Mouse (Mus musculus) liver, embryonic 13.5 days (tissue): ENCODE results near the gene Serpind1. TPM values are rescaled to one million over a fixed set of nuclear protein-coding genes. Genes with fewer than 3 reads are reported as not detected.
A peak's percentile ranks its signal among the peaks of the same experiment; 100 is the strongest.

Source experiments
- ATAC-seq: fragments of 200-750 bp; cut with Nextera tagmentation; 2 replicates; pipeline ENCODE4 v1.8.0; 2017; ENCODE audit warnings: low read depth, mild to moderate bottlenecking, moderate number of reproducible peaks, moderate library complexity
- DNase-seq: peaks from one replicate; pipeline ENCODE4 v3.0.0; 2022
- H3K27ac ChIP-seq: fragments of 300-500 bp; sonication (generic); 2 replicates; pipeline ENCODE4 v1.5.1; 2015; ENCODE audit warnings: moderate library complexity, mild to moderate bottlenecking, inconsistent platforms
- H3K27me3 ChIP-seq: fragments of 300-500 bp; sonication (generic); 2 replicates; pipeline ENCODE4 v1.6.1; 2015; ENCODE audit warnings: mild to moderate bottlenecking, inconsistent platforms
- H3K36me3 ChIP-seq: fragments of 300-500 bp; sonication (generic); 2 replicates; pipeline ENCODE4 v1.6.1; 2015; ENCODE audit warnings: mild to moderate bottlenecking, inconsistent platforms
- H3K4me1 ChIP-seq: fragments of 300-500 bp; sonication (generic); replicated peaks from 2 replicates; pipeline ENCODE4 v1.6.1; 2015; ENCODE audit warnings: inconsistent platforms
- H3K4me2 ChIP-seq: fragments of 300-500 bp; sonication (generic); 2 replicates; pipeline ENCODE4 v1.6.1; 2015; ENCODE audit warnings: inconsistent platforms, mild to moderate bottlenecking, moderate library complexity
- H3K4me3 ChIP-seq: fragments of 300-500 bp; sonication (generic); replicated peaks from 2 replicates; pipeline ENCODE4 v1.5.1; 2015; ENCODE audit warnings: mild to moderate bottlenecking, inconsistent platforms
- H3K9ac ChIP-seq: fragments of 300-500 bp; sonication (generic); 2 replicates; pipeline ENCODE4 v1.6.1; 2015; ENCODE audit warnings: mild to moderate bottlenecking, inconsistent platforms
- H3K9me3 ChIP-seq: fragments of 300-500 bp; sonication (generic); replicated peaks from 2 replicates; pipeline ENCODE4 v1.6.1; 2016; ENCODE audit warnings: inconsistent platforms
- WGBS: fragments of 180-500 bp; shearing (Covaris S2); methylation state at CpG from one replicate; pipeline ENCODE4 v1.1.7; 2015; ENCODE audit not compliant: insufficient replicate concordance; 5-methylcytosine and 5-hydroxymethylcytosine counted together
- polyA plus RNA-seq: library from polyadenylated mRNA; unstranded; fragments of >200 nt; fragmentation: Nextera tagmentation; extraction: Ambion mirVana; gene quantifications from 2 replicates; pipeline ENCODE4 v1.2.1, GENCODE M21; 2015

Serpind1 gene
- polyA plus RNA-seq, 1 experiment from 2014 or later = 124 TPM

DNA sequence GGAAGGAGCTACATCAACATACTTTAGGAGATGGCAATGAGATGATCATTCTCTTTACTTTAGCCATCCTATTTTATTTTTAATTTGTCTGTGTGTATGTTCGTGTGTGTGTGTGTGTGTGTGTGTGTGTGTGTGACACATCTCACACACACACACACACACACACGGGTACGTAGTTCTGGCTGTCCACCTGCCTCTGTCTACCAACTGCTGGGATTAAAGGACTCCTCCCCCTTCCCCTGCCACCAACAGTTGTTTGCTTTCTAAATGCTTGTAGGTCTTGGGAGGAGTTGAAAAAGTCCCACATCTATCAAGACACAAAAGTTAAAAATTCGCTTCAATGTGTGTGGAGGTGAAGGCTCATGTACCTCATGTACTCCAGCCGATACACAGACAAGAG is 6.4 kb upstream of the Serpind1 start:
- Histone ChIP-seq H3K4me1 (no peaks in the 10 kb centered on the region), H3K27me3 (no peaks in the 10 kb centered on the region), H3K36me3 (peaks cover 21% of the 10 kb centered on the region; the same call in 1 of the 2 replicates), H3K9ac (no peak overlapping the region), H3K4me2 (no peak overlapping the region), H3K27ac (no peak overlapping the region), H3K9me3 (no peaks in the 10 kb centered on the region), H3K4me3 (no peak overlapping the region)
- WGBS = 74% methylated on average over 5 of the region's 5 CpGs
- DNase-seq (no peak), ATAC-seq (no peak)

GRCm38 (mm10) chr16:17326064-17326463 is 5.1 kb upstream of the Serpind1 start:
- WGBS = 78% methylated on average over 2 of the region's 2 CpGs
- Histone ChIP-seq H3K36me3 (peaks cover 21% of the 10 kb centered on the region; the same call in 1 of the 2 replicates), H3K4me2 (no peak overlapping the region), H3K27me3 (no peaks in the 10 kb centered on the region), H3K9ac (no peak overlapping the region), H3K4me3 (no peak overlapping the region), H3K4me1 (no peaks in the 10 kb centered on the region), H3K27ac (no peak overlapping the region), H3K9me3 (no peaks in the 10 kb centered on the region)
- DNase-seq (no peak), ATAC-seq (no peak)

- WGBS = 73% methylated on average over 1 of the region's 1 CpGs
- DNase-seq = no peak
- Histone ChIP-seq H3K27me3 (no peaks in the 10 kb centered on the region), H3K36me3 (peaks cover 11% of the 10 kb centered on the region; the same call in 1 of the 2 replicates), H3K4me1 (peaks cover 4% of the 10 kb centered on the region; the same call in 1 of the 2 replicates), H3K27ac (no peak overlapping the region), H3K9ac (no peak overlapping the region), H3K9me3 (no peaks in the 10 kb centered on the region), H3K4me2 (no peak overlapping the region), H3K4me3 (no peak overlapping the region)
- no peak for ATAC-seq
Measured at GRCm38 (mm10) chr16:17329848-17330570, 1.2 kb upstream of the Serpind1 start.

DNA sequence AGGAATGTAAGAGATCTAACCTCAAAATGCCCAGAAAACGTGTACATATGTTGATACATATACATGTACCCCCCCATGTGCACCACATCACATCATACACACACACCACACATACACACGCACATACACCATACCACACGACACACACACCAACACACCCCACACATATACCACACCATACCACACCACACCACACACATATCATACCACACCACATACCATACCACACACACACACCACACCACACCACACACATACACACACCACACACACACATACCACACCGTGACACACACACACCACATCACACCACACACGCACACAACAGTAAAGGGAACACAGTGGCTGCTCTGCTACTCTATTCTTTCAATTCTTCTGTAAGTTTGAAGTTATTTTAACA is 684 bp downstream of the Serpind1 start:
- DNase-seq (no peak), ATAC-seq (no peak)
- no peaks in the 10 kb centered on the region for H3K27me3 ChIP-seq
- no peaks in the 10 kb centered on the region for H3K9me3 ChIP-seq
- no peak overlapping the region for H3K9ac ChIP-seq
- H3K27ac ChIP-seq = no peak overlapping the region
- H3K4me1 ChIP-seq = peaks cover 16% of the 10 kb centered on the region
- peak overlapping the region; percentile 41 for H3K4me3 ChIP-seq
- peaks cover 11% of the 10 kb centered on the region for H3K36me3 ChIP-seq
- WGBS = 70% methylated on average over 5 of the region's 5 CpGs
- peak overlapping the region; percentile 21; the same call in 1 of the 2 replicates for H3K4me2 ChIP-seq

DNA sequence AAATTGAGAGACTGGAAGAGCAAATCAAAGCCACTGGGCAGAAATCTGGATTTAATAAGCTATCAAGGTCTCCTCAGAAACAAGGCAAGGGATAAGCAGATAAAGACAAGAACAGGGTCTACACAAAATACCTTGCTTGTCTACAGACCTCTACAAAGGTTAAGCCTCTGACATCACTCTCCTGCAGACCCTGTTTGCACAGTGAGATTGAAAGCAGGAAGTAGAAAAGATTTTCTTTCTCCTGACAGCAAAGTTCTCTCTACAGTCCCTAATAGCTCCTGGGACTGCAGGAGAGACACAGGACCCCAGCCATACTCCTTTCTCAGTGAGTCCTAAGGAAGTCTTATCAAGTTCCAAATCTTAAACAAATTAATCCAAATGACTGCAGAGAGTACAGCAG is 3.4 kb downstream of the Serpind1 start:
- peaks cover 20% of the 10 kb centered on the region for H3K4me1 ChIP-seq

DNA sequence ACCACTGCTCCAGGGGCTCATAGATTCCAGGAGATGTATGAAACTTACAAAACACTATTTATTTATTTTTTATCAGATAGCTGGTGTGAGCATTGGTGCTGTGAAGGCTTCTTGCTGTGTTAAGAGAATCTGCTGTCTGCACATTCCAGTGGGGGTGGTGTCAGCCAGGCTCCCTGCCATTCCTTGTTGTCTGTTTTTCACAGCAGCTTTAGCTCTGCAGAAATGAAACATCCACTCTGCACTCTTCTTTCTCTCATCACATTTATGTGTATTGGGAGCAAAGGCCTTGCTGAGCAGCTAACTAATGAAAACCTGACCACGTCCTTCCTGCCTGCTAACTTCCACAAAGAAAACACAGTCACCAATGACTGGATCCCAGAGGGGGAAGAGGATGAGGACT is 4.9 kb downstream of the Serpind1 start:
- no peak overlapping the region for H3K9ac ChIP-seq
- no peak for ATAC-seq
- peaks cover 20% of the 10 kb centered on the region for H3K4me1 ChIP-seq
- H3K27ac ChIP-seq = no peak overlapping the region
- no peak overlapping the region for H3K4me3 ChIP-seq
- DNase-seq = no peak
- H3K9me3 ChIP-seq = no peaks in the 10 kb centered on the region
- peak overlapping the region; percentile 12; the same call in 1 of the 2 replicates for H3K4me2 ChIP-seq
- no peaks in the 10 kb centered on the region for H3K27me3 ChIP-seq
- 58% methylated on average over 1 of the region's 1 CpGs for WGBS
- peaks cover 27% of the 10 kb centered on the region for H3K36me3 ChIP-seq

More for the DNA sequence above, 3.4 kb downstream of the Serpind1 start:
- H3K27me3 ChIP-seq = no peaks in the 10 kb centered on the region
- no peaks in the 10 kb centered on the region for H3K9me3 ChIP-seq
- no peak for DNase-seq
- H3K4me2 ChIP-seq = no peak overlapping the region
- no peak overlapping the region for H3K4me3 ChIP-seq
- ATAC-seq = no peak
- no peak overlapping the region for H3K27ac ChIP-seq
- no peak overlapping the region for H3K9ac ChIP-seq
- H3K36me3 ChIP-seq = peaks cover 22% of the 10 kb centered on the region

DNA sequence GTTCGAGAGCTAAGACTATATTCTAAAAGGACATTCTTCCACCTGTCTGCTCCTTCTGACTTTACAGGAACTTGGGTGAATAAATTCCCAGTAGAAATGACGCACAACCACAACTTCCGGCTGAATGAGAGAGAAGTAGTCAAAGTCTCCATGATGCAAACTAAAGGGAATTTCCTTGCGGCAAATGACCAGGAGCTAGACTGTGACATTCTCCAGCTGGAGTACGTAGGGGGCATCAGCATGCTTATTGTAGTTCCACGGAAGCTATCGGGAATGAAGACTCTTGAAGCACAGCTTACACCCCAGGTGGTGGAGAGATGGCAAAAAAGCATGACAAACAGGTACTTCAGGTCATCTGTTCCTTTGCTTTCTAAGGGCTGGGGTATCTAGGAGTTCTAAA is 8.5 kb downstream of the Serpind1 start:
- 75% methylated on average over 7 of the region's 7 CpGs for WGBS
- no peak for ATAC-seq
- H3K4me1 ChIP-seq = peaks cover 33% of the 10 kb centered on the region
- H3K9me3 ChIP-seq = no peaks in the 10 kb centered on the region
- no peak overlapping the region for H3K27ac ChIP-seq
- H3K36me3 ChIP-seq = peaks cover 41% of the 10 kb centered on the region
- DNase-seq = no peak
- no peak overlapping the region for H3K9ac ChIP-seq
- no peak overlapping the region for H3K4me3 ChIP-seq
- H3K27me3 ChIP-seq = no peaks in the 10 kb centered on the region
- no peak overlapping the region for H3K4me2 ChIP-seq

- Histone ChIP-seq H3K4me3 (no peak overlapping the region), H3K9me3 (no peaks in the 10 kb centered on the region), H3K36me3 (peaks cover 41% of the 10 kb centered on the region), H3K9ac (no peak overlapping the region), H3K4me2 (no peak overlapping the region), H3K27ac (no peak overlapping the region), H3K4me1 (peaks cover 34% of the 10 kb centered on the region), H3K27me3 (no peaks in the 10 kb centered on the region)
- ATAC-seq (no peak), DNase-seq (no peak)
- 84% methylated on average over 2 of the region's 2 CpGs for WGBS
Measured at GRCm38 (mm10) chr16:17340705-17341104, 9.5 kb downstream of the Serpind1 start.

DNA sequence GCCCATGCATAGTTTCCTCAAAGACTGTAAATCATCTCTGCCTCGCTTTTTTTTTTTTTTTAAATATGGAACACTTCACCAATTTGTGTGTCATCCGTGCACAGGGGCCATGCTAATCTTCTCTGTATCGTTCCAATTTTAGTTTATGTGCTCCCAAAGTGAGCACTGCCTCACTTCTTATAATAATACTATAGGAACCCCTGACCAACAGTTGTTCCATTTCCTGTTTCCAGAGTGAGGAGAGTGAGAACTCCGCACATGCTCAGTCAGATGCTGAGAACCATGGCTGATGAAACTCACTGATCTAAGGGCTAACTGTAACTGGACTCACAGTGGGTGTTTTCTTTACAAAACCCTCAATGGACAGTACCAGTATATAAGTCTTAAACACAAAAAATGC is 10.7 kb downstream of the Serpind1 start:
- peaks cover 28% of the 10 kb centered on the region for H3K4me1 ChIP-seq
- no peak overlapping the region for H3K9ac ChIP-seq
- WGBS = 78% methylated on average over 4 of the region's 4 CpGs
- no peak overlapping the region for H3K4me2 ChIP-seq
- no peaks in the 10 kb centered on the region for H3K27me3 ChIP-seq
- ATAC-seq = no peak
- DNase-seq = no peak
- no peak overlapping the region for H3K27ac ChIP-seq
- no peaks in the 10 kb centered on the region for H3K9me3 ChIP-seq
- no peak overlapping the region for H3K4me3 ChIP-seq
- peaks cover 33% of the 10 kb centered on the region for H3K36me3 ChIP-seq

GRCm38 (mm10) chr16:17345141-17345812 is 14.1 kb downstream of the Serpind1 start:
- Histone ChIP-seq H3K4me3 (no peak overlapping the region), H3K27me3 (no peaks in the 10 kb centered on the region), H3K4me1 (peaks cover 25% of the 10 kb centered on the region), H3K27ac (peak overlapping the region; percentile 65; the same call in 1 of the 2 replicates), H3K9ac (no peak overlapping the region), H3K4me2 (no peak overlapping the region), H3K9me3 (no peaks in the 10 kb centered on the region), H3K36me3 (peaks cover 26% of the 10 kb centered on the region)
- ATAC-seq (peak; percentile 57), DNase-seq (no peak)
- WGBS = 62% methylated on average over 8 of the region's 8 CpGs

GRCm38 (mm10) chr16:17345813-17346155 is 14.6 kb downstream of the Serpind1 start:
- Histone ChIP-seq H3K27me3 (no peaks in the 10 kb centered on the region), H3K27ac (no peak overlapping the region), H3K4me3 (no peak overlapping the region), H3K36me3 (peaks cover 30% of the 10 kb centered on the region), H3K4me2 (no peak overlapping the region), H3K9me3 (no peaks in the 10 kb centered on the region), H3K4me1 (peaks cover 25% of the 10 kb centered on the region), H3K9ac (no peak overlapping the region)
- DNase-seq = no peak
- WGBS = 68% methylated on average over 2 of the region's 2 CpGs
- 0 out of 2 replicates have a peak, but pooled peaks have one; percentile 43 for ATAC-seq

DNA sequence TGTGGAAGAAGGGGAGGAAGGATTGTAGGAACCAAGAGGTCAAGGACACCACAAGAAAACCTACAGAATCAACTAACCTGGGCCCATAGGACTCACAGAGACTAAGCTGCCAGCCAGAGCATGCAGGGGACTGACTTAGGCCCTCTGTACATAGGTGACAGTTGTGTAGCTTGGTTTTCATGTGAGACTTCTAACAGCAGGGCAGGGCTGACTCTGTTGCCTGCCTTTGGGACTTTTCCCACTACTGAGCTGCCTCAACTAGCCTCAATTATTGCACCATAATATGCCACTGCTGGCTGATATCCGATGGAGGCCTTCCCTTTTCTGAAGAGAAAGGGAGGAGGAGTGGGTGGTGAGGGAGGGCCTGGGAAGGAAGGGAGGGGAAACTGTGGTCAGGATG is 15.6 kb downstream of the Serpind1 start:
- no peak overlapping the region for H3K4me3 ChIP-seq
- ATAC-seq = no peak
- H3K27ac ChIP-seq = 0 out of 2 replicates have a peak overlapping the region, but pooled peaks have one; percentile 24
- no peak overlapping the region for H3K4me2 ChIP-seq
- peaks cover 20% of the 10 kb centered on the region for H3K4me1 ChIP-seq
- H3K27me3 ChIP-seq = no peaks in the 10 kb centered on the region
- WGBS = 54% methylated on average over 1 of the region's 1 CpGs
- no peaks in the 10 kb centered on the region for H3K9me3 ChIP-seq
- no peak overlapping the region for H3K9ac ChIP-seq
- DNase-seq = no peak
- H3K36me3 ChIP-seq = peaks cover 40% of the 10 kb centered on the region
